Mouse (Mus musculus): Measurements from ENCODE around the gene Uggt1.

The Uggt1 gene

DNA sequence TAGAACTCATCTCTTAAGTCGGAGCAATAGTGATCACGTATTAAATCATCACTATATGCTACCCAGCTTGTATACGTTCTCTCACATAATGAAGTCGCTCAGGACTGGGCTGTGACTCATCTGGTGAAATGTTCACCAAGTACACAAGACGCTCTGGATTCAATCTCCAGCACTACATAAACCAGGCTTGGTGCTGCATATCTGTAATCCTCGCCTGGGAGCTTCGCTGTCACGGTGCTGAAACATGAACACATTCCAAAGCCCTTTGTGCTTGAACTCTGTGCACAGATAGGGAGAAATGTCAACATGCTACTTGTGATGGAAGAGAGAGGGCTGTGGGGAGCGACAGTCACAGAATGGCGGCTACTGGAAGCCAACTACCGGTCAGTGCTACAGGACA lies 52.6 kb downstream of the Uggt1 start:
- DNase-seq (ENCODE audit: low read depth, low spot score) = no peak

DNA sequence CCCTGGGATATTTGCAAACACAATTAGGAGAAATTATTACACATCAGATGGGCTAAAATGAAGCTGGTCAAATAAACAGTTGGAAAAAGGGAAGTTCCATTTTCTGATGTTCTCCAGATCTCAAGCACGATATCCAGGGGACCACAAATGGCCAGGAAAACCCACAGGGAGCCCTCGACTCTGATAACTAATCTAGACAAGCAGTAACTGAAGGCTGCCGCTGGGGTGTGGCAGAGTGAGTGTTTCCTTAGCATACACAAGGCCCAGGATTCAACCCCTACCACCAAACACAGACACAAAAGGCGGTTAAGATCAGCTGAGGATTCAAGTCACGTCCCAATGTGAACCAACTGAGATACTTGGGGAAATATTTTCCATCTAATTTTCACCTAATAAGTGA lies 64.5 kb downstream of the Uggt1 start:
- no peak for DNase-seq (ENCODE audit: low read depth, low spot score)

DNA sequence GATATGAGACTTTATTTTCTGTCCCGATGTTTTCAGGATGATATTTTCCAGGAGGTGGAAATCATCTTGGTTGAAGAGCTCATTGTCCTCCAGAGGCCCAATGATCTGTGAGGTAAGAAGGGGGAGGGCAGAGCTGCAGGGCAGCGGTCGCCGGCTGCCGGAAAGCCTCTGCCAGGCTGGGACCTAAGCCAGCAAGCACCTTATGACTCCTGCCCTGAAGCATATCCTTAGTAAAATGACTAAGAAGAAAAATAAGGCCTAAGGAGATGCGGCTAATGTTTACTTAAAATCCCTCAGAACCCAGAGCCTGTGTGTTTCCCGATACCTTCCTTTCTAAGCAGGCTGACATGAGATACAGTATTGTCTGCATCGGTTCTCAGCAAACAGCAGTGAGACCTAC lies 71.1 kb downstream of the Uggt1 start:
- no peak for DNase-seq (ENCODE audit: low read depth, low spot score)

DNA sequence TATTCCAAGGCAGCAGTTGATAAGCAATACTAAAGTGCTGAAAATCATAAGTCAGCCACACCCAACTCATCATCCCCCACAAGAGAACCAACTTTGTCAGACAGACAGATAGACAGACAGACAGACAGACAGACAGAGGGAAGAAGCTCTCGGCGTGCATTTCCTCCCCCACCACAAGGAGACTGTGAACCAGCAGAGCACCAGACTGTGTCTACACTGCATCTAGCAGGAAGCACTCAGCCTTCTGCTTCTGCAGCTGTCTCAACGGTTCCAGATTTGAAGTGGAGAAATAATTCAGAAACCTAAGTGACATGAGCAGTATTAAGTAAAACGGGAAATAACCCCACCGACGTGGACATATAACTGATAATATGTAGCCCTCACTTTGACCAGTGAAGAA lies 71.6 kb downstream of the Uggt1 start:
- DNase-seq (ENCODE audit: low read depth, low spot score) = no peak

DNA sequence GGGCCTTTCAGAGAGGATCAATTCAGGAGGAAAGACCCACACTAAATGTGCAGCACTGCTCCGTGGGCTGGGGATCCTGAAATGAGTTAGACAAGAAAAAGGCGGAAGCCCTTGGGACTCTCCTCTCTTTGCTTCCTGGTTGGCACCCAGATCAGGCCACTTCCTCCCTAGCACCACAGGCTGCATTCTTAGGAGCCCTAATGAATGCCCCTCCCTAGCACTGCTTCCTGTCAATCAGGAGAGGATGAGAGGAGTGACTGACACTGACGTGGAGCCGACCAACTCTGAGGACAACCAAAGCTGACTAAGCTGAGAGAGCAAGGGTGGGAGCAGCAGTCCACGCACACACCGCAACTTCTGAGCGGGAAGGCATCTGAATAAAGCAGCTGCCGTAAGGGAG lies 81.8 kb downstream of the Uggt1 start:
- no peak for DNase-seq (ENCODE audit: low read depth, low spot score)

DNA sequence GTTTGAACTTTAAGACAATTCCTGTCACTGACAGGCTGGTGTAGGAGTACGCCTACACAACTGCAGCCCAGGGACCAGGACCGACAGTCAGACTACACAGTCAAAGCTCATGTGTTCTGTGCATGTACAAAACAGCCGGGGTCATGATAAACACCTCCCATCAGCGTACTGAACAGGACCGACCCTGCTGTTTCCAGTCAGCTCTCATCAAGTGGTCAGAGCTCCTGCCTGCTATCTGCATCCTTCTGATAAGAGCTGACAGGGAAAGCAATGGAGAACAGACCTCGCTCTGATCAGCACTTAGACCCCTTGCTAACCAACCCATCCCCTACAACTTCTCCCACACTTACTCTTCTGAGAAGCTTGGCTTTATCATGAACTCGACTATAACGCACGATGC lies 83.3 kb downstream of the Uggt1 start:
- DNase-seq (ENCODE audit: low read depth, low spot score) = no peak

DNA sequence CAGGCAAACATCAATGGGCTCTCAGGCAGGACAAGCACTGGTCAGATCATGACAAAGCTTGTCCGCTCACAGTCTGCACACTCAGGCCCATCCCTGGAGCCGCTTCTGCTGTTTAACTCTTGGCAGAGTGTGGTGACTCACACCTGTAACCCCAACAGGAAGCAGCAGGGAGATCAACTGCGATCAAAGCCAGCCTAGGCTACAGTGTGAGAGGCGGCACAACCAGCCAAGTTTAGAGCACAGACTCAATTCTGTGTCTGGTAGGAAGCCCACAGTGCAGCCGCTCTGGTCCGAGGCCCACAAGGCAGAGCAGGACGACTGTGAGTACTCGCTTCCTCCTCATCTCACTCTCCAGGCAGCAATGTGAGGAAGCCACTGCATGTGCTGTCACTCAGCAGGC lies 84.3 kb downstream of the Uggt1 start:
- no peak for DNase-seq (ENCODE audit: low read depth, low spot score)

DNA sequence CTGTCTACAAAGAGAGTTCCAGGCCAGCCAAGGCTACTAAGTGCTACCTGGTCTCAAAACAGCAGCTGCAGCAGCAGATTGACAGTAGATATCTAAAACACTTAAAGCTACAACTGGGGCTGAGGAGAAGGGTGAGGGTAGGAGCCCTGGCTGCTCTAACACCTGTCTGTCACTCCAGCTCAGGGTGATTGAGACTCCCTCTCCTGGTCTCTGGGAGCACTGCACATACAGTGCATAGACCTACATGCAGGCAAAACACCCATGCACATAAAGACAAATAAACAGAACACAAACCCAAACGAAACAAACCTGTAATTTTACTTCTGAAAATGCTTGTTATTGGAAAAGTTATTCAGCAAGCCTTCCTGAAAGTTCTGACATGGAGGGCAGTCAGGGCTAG lies 95.1 kb downstream of the Uggt1 start:
- DNase-seq (ENCODE audit: low read depth, low spot score) = peak; percentile 10

DNA sequence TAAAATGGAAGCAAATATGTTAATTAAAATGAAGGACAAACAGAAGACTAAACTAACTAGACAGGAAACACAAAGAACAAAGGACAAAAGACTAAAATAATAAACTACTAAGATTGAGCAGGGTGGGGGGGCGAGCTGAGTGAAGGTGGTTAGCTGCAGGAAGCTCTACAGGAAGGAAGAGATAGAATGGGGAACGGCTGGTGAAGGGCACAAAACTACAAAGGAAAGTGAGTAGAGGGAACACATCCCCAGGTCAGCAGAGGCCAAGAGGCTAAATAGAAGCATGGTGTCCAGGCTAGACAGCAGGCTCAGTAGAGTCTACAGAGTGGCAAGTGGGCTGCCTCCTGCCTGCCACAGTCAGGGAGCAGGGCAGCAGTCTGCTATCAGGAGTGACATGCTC lies 95.7 kb downstream of the Uggt1 start:
- DNase-seq (ENCODE audit: low read depth, low spot score) = no peak

DNA sequence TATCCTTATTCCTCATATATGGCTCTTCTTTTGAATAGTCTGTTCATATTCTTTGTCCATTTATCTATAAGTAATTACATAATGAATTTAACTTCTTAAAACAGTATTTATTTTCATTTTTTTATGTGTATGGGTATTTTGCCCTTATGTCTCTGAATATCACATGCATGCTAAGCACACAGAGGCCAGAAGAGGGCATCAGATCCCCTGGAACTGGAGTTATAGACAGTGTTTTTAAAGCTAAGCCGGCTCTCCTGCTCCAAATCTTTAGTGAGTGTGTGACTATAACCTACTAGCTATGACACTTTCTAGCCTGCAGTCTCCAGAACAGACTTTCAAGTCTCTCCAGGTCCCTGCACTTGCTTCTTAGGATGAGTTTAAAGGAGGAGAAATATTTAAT lies 99.5 kb downstream of the Uggt1 start:
- DNase-seq (ENCODE audit: low read depth, low spot score) = peak; percentile 30

DNA sequence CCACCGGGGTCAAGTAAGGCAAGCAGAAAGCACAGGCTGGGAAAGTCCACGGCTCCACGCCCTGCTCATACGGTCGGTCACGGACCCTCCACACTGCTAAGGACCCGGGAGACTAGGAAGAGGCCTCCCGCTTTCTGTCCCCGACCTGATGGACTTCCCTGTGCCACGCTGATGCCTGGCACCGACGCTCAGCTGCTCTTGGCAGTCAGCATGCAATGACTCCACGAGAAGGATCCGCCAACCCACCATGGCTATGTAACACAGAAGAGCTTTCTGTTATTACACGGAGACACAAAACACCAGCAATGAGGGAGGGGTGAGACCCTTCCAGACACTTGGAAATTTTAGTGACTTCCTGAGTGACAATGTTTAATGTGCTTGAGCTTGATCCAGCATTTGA lies 104.2 kb downstream of the Uggt1 start:
- no peak for DNase-seq (ENCODE audit: low read depth, low spot score)

DNA sequence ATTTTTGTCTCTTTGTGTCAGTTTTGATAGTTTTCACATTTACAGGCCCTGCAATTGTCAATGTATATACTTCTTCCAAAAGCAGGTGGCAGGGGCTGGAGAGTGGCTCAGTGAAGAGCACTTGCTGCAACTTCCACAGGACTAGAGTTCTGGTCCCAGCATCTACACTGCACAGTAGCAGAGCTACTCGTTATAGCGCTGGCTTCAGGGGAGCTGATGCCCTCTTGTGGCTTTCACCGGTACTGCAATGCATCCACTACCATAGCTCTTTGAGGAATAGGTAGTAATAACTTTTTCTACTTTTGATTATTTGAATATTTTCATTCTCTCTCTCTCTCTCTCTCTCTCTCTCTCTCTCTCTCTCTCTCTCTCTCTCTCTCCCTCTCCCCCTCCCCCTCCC lies 109.9 kb downstream of the Uggt1 start:
- DNase-seq (ENCODE audit: low read depth, low spot score) = peak; percentile 69

DNA sequence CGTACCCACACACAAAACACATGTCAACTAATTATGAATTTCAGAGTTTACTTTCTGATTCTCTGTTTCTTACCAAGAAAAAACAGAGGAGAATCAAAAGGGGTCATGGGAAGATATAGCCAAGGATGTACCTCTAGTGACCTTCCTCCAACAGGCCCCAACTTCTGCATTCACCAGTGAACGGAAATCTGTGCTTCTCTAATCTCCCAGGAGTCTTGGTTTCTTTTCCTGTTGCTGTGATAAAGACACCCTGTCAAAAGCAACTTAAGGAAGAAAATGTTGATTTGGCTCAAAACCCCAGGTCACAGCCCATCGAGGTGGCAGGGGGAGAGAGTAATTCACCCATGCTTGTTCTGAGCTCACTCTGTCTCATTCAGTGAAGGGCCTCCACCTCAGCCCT lies 110.9 kb downstream of the Uggt1 start:
- DNase-seq (ENCODE audit: low read depth, low spot score) = no peak

DNA sequence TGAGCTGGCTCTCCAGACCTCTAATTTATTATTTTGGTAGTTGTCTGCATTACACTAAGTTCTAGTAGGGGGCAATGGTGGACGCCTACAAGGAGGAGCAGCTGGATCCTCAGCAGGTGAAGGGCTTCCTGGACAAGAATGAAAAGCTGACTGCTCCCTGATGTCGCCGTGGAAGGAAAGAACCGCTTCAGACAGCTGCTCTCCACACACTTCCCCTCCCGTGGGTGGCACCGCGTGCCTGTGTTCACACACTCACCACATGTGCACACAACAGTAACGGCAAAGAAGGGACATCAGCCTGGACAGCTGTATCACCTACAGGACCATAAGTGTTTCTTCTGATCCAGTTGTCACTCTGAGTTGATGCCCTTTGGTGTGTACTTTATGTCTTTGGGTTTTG lies 111.5 kb downstream of the Uggt1 start:
- DNase-seq (ENCODE audit: low read depth, low spot score) = no peak

DNA sequence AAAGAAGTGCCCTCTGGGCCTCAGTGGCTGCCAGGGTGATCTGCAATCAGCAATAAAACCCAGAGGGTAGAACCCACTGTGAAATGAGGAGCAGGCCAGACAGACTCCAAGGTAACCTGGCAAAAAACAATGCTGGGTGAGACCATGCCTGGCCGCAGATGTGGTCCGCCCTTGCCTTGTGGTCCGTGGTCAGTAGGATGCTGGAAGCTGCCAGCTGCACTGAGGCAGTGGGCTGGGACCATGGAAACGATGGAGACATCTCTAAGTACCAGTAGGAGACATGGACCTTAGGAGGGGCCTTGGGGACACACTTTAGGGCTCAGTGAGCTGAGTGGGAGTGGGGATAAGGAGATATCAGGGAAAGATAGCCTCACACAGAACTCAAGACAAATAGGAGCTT lies 112.3 kb downstream of the Uggt1 start:
- no peak for DNase-seq (ENCODE audit: low read depth, low spot score)

DNA sequence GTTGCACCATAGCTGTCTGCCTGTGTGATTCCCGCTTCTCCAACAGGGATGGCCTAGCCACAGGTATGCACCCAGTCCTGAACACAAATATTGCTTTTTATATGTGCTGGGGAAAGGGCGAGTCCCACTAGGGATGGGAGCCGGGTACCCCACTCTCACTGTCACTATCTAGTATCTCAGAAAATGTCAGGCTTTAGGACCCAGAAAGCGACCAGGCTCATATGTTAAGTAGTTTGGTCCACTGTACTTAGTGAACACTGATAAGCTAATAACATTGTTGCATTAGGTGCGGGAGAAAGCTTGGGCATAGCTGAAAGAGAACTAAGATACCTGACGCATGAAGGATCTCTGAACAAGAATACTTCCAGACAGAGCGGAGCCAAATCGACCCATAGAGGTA lies 112.8 kb downstream of the Uggt1 start:
- no peak for DNase-seq (ENCODE audit: low read depth, low spot score)

DNA sequence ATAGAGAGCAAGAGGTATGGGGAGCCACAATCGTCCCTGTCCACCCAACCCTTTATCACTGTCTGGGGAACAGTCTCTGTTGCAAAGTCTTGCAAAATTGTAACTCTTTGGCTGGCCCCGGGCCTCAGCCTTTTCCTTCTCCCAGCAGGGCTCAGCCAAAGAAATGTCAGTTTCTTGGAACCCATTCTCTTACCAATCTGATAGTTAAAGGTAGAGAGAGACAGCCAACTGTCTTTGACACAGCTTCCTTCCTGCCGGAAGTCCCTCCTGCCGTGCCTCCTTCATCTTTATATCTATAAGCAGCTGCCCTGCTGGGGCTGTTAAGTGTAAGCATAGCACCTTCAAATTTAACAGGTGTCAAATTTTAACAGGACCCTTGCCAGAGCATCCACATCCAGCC lies 113.4 kb downstream of the Uggt1 start:
- no peak for DNase-seq (ENCODE audit: low read depth, low spot score)

DNA sequence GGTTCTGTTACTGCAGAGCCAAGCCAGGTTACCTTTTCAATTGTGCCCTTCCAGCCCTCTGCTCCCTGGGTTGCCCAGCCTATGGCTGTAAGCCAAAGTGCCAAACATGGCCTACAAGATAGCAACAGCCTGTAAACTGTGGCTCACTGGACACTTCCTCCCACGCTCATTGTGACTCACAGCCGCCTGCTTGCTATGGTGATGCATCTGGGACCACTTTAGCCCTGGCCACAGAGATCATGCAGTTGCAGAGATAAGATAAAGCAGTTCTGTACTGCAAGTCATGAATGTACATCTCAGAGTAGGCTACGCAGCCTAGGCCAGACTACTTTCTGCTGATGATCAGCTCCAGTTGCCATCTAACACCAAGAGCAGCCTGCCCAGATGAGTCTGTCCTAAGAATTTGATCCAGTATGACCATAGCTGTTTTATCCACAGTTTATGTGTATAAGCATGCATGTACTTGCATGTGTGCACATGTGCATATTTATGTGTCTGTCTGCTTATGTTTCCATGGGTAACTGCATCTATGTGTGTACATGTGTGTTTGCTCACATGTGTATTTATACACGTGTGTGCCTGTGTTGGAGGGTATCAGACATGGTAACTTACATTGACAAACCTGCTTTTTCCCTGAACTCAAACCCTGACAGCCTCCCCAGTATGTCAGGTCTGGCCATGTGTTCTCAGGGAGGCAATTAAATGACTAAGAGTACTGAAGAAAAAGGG lies 114.0 kb downstream of the Uggt1 start:
- DNase-seq (ENCODE audit: low read depth, low spot score) = no peak

DNA sequence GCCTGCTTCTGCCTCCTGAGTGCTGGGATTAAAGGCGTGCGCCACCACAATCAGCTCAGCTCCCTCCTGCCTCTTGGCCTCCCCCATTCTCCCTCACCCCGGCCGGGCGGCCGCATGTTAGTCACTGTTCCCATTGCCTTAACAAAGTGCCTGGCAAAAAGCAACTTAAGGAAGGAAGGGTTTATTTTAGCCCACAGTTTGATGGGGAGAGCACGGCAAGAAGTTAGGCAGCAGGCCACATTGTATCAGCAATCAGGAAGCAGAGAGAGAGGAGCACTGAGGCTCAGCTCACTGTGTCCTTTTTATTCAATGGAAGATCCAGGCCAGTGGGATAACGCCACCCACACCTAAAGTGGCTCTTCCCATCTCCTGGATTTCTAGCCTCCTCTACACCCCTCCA lies 114.6 kb downstream of the Uggt1 start:
- DNase-seq (ENCODE audit: low read depth, low spot score) = no peak

DNA sequence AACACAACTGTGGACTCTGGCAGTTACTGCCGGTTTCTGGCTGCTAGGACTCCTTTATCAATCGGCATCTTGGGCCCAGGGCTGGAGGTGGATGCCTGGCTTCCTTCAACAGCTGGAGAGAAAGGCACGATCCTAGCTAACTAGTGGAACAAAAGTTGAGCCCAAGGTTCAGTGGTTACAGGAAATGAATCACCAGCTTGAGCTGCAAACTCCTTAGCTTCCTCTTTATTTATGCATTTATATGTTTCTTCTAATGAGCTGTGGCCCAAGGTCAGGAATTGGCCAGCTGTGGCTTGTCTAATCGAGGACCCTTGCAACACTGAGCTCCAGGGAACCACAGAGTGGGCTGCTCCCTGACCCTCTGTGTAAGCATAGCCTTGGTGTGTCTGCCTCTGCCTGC lies 115.4 kb downstream of the Uggt1 start:
- DNase-seq (ENCODE audit: low read depth, low spot score) = no peak

DNA sequence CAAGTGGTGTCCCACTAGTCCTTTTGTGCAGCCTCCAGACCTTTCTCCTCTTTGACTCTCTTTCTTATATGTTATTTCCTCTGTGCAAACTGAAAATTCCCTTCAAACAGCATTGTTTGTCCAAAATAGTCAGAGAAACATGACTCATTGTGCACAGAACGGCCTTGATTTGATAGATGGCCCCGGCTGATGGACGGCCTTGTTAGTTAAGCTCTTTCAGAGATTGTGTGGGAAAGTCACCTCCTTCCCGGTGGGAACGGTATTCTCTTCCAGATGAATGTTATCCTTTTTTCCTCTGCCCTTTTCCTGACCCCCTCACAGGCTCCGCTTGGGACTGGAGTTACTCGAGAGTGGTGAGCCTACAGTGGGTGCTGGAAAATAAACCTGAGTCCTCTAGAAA lies 119.4 kb downstream of the Uggt1 start:
- no peak for DNase-seq (ENCODE audit: low read depth, low spot score)

DNA sequence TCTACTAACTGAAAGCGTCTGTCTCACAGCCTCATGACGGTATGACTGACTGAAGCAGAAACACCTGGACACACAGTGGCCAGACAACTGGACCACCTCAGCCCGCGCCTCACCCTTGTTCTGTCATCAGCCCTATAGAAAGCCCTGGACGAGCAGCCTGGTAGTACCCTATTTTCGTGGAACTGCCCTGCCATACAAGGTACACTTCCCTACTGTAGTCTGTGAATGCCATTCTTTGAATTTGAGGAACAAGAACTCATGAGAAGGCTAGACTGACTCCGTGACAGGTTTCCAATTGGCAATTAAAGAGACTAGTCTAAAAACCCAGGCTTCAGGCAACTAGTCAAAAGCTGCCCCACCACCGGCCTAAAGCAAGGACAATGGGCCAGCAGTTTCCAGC lies 123.3 kb downstream of the Uggt1 start:
- DNase-seq (ENCODE audit: low read depth, low spot score) = no peak

DNA sequence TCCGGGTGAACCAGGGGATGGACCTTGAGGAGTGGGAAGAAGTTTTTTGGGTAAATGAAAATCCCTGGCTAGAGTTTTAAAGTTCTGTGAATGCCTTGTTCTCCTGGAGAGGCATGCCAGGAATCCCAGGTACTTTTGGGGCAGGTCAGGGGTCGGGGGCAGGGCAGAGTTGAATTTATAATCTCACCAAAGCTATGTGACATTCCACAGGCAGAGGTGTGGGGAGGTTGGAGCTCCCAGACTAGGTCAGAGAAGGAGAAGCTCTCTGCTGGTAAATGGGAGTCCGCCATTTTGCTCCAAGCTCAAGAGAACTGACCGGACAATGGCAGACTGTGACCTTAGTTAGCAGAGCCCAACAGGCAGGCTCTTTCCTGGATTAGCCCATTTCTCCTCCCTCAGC lies 125.1 kb downstream of the Uggt1 start:
- no peak for DNase-seq (ENCODE audit: low read depth, low spot score)

DNA sequence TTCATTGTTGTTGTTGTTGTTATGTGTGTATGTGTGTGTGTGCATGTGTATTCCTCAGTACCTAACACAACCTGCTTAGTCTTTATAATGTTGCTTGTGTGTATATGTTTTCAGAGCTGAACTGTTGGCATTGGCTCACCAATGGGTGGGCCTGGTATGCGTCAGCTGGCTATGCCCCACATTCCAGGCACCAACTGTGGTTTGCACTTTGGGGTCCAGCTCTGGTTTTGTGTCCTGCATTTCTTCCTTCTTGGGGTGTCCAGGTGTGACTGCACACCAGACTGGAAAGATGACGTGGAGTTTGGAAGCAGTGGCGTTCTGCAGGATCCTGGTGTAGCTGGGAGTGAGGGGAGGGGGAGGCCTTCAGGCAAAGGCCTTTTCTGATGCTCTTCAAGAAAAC lies 125.6 kb downstream of the Uggt1 start:
- DNase-seq (ENCODE audit: low read depth, low spot score) = no peak

All from mesoderm, embryonic 11.5 days (tissue).